Mouse (Mus musculus): ENCODE data around the gene Oprd1.

Gene Oprd1

DNA sequence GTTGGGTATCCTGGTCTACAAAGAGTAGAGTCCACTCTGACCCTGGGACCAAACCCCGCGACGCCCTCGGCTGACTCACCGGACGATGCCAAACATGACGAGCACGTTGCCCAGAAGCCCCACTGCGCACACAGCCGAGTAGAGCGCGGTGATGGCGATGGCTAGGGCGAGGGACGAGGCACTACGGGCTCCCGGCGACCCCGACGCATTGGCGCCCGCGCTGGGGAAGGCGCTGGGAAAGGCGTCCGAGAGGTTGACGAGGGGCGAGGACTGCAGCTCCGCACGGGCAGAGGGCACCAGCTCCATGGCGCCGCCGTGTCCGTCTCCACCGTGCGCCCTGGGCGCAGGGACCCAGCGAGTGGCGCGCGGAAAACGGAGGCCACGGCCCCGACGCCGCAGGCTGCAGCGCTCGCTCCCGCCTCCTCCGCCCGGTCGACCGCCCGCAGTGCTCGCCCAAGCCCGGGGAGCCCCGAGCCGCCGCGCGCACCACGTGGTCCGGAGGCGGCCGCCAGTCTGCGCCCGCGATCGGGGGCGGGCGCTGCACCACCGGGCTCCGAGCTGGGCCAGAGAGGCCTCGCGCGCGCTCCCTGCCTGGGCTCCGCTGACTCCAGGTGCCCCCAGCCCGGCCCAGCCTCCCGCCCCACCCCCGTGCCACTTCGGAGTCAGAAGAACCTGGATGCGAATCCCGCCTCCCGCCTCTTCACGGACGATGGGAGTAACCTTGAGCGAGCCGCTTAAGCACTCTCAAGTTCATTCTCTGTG, at the start of gene Oprd1:
Gene Oprd1 (minus strand): TSS at position 407 of the 762 bp plus-strand sequence.
- no peak for DNase-seq

DNA sequence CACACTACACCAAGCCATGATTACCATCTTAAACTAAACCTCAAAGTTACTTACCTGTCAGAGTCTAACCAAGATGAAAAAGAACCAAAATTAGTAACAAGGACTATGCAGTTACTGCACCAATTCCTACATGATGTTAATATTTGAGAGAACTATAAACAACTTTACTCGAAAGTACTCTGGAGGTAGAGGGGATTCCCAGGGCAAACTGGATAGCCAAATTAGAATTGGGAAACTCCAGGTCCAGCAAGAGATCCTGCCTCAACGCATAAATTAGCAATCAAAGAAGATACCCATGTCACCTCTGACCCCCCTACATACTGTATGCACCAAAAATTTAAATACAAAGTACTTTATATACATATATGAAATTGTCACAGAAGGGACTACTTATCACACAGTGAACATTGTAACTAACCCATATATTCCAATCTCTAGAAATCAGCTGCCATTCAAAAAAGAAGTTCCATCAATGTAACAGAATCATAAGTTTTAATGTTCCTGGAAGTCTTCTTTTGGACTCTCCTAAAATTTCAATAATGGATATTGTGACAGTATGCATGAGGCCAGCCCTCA, 43.6 kb upstream of the Oprd1 start:
- DNase-seq, result no peak

DNA sequence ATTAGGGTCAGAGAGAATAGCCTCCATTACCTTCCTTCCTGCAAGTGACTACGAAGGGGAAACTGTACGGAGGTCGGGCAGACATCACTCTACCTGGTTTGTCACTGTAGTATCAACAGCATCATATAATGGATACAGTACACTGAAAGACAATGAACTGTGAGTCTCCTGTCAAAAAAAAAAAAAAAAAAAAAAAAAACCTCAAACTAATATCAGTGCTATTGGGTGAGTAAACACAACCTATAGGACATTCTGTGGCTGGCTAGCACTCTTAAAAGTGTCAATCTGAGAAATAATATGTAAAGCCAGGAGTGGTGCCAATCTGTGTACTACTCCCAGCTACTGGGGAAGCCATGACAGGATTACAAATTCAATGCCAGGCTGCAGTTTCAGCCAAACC, 38.9 kb upstream of the Oprd1 start:
- DNase-seq, result no peak

DNA sequence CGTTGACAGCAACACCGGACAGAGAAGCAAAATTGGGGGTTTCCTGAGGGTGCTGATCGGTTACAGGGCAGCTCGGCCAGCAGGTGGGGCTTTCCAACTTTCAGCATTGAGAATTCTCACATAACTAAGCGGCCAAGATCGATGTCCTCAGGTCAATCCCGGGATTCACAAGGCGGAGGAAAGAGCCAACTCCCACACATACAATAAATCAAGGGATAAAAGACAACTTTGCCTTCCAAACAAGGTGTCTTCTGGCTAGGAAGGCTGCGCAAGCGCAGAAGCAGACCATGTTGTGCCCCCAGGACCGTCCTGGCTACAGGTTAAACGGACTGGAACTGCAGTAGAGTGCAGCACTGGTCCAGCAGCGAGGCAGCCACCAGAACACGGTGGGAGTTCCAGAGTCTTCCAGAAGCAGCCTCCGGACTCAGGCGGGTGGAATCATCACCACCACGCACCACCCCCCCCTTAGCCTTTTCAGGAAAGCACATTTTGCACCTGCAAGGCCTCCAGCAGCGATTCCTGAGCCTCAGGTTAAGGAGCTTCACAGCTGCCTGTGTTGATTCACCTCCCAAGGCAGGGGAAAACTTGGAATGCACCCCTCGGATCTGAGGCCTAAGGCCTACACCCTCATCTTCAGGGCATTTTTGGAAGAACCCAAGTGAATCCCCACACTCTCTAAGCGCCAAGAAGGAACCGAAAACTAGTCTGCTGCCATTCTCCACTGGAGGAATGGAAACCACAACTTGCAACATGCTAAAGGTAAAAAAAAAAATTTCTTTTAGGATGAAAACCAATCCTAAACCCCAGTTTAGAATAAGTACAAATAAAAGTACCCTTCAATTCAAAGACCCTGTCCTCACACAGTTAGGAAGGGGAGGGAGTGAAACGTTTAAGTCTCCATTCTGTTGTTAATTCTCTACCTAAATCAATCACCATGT, 37.7 kb upstream of the Oprd1 start:
- DNase-seq, result no peak

DNA sequence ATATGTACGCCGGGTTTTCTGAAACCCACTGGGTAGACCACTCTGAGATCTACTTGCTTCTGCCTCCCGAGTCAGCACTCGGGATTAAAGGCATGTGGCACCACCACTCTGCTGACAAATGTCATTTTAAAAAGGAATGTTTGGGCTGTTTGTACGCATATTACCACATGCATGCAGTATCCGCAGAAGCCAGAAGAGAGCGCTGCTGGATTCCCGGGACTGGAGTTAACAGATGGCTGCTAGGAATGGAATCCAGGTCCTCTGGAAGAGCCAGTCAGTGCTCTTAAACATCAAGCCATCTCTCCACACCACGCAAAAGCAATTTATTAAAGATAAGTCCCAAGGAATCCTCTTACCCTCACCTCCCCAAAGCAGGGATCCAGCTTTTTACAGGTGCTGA, 36.4 kb upstream of the Oprd1 start:
- DNase-seq, result peak; percentile 22 to 44

DNA sequence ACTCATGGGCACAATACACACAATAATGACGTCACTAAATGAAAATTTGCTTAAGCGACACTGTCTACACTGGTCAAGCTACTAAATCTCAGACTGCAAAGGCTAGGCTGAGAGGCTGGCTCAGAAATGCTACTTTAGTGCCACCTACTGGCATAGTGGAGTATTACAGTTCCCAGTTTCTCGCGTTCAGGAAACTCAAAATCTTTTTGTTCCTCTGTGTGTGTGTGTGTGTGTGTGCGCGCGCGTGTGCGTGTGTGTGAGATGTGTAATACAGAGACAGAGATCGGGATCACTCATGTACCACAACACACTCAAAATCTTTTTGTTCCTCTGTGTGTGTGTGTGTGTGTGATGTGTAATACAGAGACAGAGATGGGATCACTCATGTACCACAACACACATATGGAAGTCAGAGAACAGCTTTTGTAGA, 34.4 kb upstream of the Oprd1 start:
- DNase-seq, result peak in 1 of 2 experiments; percentile 56

DNA sequence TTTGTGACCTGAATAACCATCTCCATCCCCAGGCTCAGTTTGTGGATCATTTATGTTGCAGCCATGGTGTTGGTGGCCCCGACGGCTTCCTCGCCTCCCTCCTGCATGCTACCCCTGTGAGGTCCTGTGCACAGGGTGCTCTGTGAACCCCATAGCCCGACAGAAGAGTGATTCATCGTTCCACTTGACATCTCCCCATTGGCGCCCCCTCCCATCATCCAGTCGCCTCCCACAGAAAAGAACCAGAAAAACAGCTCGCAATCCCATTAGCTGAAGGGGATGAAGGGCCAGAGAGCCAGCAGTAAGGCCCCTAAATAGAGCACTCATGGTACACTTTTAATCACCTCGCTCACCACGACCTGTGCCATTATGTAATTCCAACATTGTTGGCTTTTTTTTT, 32.2 kb upstream of the Oprd1 start:
- DNase-seq, result no peak

DNA sequence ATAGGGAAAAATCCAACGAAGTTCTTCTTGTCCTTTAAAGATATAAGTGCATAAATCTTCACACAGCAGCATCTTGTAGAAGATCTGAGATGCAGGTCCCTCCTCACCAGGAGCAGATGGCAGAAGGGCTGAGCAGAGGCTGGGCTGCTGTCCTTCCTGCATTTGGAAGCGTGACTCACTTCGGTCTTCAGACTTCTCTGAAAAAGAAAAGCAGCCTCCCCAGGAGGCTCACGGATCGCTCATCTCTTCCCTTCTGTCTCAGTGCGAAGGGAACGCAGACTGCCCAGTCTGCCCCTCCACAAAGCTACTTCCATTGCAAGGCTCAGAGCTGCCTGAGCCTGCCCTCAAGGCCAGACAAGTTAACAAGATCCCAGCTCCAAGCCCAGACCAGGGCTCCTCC, 26.6 kb upstream of the Oprd1 start:
- no peak for DNase-seq

DNA sequence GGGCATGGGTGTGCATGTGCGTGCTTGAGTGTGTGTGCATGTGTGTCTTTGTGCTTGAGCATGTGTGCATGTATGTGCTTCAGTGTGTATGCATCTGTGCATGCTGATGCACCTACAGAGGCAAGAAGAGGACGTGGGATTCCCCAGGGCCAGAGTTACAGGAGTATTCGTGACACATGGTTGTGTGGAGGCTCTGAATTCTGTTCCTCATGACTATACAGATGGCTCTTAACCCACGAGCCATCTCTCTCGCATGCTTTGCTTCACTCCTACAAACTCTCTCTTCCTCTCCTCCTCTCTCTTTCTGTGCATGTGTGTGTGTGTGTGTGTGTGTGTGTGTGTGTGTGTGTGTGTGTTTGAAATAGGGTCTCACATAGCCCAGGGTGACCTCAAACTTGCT, 25.5 kb upstream of the Oprd1 start:
- DNase-seq, result no peak

DNA sequence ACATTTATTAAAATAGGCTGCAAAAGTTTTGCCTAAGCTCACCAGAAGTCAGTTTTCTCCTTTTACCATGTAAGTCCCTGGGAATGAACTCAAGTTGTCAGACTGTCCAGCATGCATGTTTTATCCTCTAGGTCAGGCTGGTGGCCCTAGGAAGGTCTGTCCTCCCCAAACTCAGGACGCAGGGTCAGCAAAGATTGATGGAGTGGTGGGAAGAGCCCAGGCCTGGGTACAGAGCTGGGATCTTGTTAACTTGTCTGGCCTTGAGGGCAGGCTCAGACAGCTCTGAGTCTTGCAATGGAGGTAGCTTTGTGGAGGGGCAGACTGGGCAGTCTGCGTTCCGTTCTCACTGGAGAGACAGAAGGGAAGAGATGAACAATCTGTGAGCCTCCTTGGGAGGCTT, 25.0 kb upstream of the Oprd1 start:
- no peak for DNase-seq

DNA sequence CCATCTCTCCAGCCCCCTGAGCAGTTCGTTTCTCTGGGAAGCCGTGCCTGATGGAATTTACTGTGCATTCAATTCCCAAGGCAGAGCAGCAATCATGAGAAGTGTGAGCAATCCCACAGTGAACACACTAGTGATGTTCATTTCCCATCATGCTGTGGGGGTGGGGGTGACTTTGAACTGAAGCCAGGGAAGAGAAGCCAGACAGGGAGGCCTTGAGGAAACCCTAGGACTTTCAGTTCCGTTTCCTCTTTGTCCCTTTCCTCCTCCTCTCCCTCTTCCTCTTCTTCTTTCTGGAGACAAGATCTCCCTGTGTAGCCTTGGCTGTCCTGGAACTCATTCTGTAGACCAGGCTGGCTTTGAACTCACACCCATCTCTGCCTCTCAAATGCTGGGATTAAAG, 23.1 kb upstream of the Oprd1 start:
- no peak for DNase-seq

DNA sequence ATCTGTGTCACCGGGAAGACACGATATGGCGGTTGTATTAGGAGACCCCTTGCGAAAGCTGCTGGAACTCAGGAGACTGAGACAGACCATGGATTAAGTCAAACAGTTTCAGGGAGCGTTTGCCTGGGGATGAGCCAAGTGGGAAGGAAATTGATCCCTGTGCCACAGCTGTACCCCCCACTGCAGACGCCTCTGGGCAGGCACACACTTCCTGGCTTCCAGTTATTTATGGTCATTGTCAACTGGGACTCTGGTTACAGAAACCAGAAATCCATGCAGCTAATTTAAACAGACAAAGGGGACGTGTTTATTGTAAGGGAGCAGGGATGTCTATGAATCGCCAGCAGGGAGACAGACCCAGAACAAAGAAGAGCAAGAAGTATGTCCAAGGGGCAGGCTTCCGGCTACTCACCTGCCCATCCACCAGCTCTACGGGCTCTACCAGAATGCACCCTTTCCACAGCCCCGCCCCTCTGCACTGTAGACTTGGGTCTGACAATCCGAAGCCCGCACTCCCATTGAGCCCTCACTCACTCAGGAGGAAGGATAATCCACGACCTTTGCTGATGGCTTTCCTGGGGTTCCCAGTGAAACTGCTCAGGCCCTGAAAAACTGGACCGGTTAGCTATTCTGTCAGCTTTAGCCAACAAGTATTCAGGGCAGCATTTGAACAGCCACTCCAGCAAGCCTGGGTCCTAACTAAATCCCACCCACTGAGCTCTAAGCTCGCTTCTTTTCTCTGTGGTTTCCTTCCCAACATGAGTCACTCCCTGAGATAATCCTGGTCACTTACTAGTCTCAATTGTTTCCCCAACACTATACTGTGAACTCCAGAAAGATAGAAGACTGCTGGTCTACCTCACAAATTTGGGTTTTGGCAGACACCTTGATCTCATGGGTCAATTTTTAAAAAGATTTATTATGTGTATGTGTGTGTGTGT, 22.3 kb upstream of the Oprd1 start:
- no peak for DNase-seq

DNA sequence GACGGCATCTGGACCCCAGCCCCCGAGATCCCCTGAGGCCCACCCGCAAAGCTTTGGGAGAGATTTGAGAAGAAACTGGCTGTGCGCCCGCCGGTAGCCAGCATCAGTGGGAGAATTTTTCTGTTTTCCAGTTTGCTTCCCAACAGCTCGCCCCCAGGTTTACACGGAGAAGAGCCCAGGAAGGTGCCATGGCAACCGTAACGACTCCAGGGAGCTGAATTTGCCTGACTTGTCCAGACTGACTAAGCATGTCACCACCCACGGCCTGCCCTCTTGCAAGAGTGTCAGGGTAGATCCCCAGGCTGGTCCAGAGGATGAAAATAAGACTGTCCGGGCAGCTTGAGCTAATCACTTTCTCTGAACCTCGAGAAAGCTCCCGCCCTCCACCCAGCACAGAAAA, 21.4 kb upstream of the Oprd1 start:
- DNase-seq, result no peak

DNA sequence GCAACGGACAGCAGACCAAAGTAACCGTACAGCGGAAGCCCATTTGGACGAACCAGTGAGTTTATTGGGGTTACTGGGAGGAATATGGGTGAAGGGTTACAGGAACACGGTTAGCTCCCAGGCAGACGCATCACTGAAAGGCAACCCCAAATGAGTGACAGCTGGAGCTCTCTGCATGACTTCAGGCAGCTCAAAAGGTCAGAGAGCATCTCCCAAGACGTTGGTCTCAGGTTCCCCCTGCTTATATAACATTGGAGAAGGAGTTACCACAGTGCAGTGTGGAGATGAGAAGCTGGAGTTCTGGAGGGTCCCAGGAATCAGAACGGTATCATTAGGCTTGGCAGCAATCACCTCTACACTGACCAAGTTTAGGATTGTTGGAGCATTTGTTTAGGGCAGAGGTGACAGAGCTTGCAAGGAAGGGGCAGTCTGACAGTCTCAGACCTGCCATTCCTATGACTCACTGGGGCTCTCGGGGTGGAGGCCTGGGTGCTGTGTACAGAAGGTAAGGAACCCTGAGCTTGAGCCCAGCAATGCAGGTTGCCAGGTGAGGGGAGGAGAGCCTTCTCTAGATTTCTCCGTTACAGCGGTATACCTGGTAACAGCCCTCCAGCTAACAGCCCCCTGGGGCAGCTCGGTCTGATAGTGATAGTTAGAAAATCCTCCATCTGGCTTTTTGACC, 12.8 kb upstream of the Oprd1 start:
- DNase-seq, result no peak

DNA sequence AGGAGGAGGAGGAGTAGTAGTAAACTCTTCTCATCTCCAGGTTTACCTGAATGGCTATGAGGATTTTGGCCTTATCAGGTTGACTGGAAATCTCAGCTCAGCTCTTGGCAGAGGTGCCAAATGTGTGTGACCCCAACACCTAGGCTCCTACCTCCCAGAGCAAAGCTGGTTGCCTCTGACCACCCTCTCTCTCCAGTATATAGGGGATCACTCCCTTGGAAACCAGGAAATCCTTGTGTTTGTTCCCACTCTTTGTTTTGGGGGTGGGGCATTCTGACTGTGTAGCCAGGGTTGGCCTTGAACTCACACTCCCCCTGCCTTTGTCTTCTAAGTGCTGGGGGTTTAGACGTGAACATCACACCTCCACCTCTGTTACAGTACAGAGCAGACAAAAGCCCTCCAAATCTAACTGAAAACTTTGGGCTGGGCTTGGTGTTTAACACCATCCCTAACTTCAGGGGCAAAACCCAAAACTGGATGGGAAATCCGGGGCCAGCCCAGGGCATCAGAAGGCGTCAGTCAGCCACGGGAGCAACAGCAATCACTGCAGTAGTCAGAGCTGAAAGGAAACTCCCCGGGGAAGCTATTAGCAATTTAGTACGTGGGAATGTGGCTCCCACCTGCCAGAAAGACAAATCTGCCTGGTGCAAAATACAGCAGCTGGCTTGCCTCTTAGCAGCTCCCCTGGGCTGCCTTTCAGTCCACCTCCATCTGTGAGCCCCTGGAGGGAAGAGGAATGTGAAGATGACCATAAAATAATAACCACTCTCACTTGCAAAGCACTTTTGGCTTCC, 10.8 kb upstream of the Oprd1 start:
- DNase-seq, result no peak

DNA sequence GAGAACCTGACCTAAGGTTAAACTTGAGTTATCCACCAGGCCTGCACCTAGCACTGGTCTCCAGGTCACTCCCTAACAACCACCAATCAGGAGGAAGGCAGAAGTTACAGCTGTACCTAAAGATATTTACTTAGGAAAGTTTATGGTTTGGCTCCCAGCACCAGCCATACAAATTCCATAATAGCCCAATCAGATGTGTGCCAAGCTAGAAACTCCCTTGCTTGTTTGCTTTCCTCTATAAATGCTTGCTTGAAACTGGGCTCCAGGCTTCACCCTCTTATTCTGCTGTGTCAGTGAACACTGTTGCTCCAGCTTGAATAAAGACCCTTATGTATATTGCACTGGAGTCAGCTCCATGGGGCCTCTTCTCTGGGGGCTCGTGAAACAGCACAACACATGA, 7.4 kb upstream of the Oprd1 start:
- peak; percentile 13 to 51 for DNase-seq

DNA sequence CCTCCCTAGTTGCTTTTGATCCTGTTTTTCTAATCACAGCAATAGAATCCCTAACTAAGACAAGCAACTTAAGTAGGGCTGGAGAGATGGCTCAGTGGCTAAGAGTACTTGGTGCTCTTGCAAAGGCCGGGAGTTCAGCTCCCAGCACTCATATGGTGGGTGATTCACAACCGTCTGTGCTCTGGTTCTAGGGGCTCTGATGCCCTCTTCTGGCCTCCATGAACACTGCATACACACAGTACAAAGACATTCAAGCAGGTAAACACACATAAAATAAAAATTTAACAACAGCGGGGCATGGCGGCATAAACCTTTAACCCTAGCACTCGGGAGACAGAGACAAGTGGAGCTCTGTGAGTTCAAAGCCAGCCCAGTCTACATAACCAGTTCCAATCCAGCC, 1.9 kb upstream of the Oprd1 start:
- DNase-seq, result no peak

DNA sequence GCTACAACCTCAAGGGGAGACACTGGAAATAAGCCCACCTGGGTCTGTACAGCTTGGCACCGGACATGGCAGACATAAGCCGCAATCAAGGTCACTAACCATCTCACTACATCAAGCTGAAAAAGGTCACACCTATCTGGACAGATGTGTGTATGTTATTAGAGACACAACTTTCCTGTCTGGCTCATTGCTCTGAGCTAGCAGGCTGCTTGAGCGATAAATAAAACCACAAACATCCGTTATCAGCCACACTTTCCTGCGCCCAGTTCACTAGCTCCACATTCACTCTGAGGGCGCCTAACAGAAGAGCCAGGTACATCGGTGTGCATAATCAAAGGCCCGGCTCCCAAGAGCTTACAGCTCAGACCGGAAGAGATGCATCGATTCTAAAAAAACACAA, 806 bp upstream of the Oprd1 start:
- DNase-seq, result no peak

DNA sequence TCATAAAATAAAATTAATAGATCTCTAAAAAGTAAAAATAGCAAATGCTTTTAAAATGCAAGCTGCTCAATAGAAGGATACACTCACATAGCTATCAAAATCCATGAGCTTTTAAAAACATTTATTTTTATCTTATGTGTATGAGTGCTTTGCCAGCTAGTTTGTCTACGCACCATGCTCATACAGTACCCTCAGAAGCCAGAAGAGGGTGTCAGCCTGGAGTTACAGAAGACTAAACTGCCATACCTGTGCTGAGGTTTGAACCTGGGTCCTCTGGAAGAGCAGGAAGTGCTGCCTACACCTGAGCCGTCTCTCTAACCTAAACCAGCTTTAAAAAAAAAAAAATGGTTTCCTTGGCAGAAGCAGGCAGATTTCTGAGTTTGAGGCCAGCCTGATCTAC, 5.6 kb downstream of the Oprd1 start:
- DNase-seq, result no peak

DNA sequence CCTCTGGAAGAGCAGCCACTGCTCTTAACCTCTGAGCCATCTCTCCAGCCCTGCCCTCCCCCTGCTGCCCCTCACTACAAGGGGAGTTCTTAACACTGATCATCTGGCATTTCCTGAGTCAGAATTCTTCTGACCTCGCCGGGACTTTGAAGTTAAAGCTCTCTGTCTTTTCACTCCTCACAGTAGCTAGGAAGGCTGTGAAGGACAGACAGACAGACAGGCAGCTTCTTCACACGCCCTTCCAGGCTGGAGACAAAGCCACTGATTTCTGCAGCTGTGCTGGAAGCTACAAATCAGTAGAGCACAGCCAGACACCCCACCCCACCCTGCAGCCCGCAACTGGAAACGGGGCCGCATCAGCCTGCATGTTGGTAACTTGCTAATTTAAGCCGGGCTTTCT, 7.3 kb downstream of the Oprd1 start:
- no peak for DNase-seq

DNA sequence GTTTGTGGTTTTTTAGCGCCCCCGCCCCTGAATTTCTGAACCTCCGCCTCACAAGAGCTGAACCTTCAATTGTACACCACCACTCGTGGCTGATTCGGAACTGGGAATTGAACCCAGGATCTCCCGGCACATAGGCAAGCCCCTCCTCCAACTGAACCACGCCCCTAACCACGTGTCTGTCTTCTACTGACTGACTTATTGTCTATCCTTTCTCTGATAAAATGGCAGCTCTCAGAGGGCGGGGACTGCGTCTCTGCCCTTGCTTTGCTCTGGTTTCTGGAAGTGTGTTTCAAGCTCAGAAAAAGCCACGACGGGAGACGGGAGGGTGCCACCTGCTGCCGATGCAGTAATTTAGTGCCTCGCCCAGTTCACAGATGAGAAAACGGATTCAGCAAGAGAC, 10.4 kb downstream of the Oprd1 start:
- DNase-seq, result no peak

All from lung, adult 18-20 months (tissue).